27 mouse cellular contexts compared by ENCODE assay signal in genomic region chr14:114128491-114128890, GRCm38 (mm10).
"Had no signal": no experiment of that assay in that cellular context is flagged by ENCODE, and none has a peak within 500 bp of the region (broad histone marks: within the 10 kb centered on the region; RNA-seq: fewer than 3 reads in every experiment).

No protein-coding gene starts in this region.

- H3K27ac ChIP-seq: limb, embryonic 10.5 days; limb, embryonic 12.5 days; limb, embryonic 13.5 days; limb, embryonic 15.5 days; liver, embryonic 12.5 days; liver, embryonic 13.5 days; liver, embryonic 14.5 days; liver, embryonic 15.5 days; lung, embryonic 15.5 days; macrophage; midbrain, embryonic 10.5 days; midbrain, embryonic 12.5 days; midbrain, embryonic 13.5 days; midbrain, embryonic 15.5 days had no signal

- H3K9ac ChIP-seq: limb, embryonic 12.5 days; limb, embryonic 13.5 days; limb, embryonic 15.5 days; liver, embryonic 12.5 days; liver, embryonic 13.5 days; liver, embryonic 14.5 days; liver, embryonic 15.5 days; liver, postnatal 0 days; lung, embryonic 14.5 days; lung, embryonic 15.5 days; midbrain, embryonic 12.5 days; midbrain, embryonic 13.5 days; midbrain, embryonic 15.5 days had no signal

- H3K36me3 ChIP-seq: limb, embryonic 10.5 days; limb, embryonic 12.5 days; limb, embryonic 13.5 days; limb, embryonic 15.5 days; liver, embryonic 12.5 days; liver, embryonic 13.5 days; liver, embryonic 15.5 days; lung, embryonic 15.5 days; midbrain, embryonic 10.5 days; midbrain, embryonic 12.5 days; midbrain, embryonic 13.5 days; midbrain, embryonic 15.5 days had no signal

- H3K9me3 ChIP-seq: limb, embryonic 10.5 days; limb, embryonic 12.5 days; limb, embryonic 13.5 days; limb, embryonic 15.5 days; liver, embryonic 12.5 days; liver, embryonic 13.5 days; liver, embryonic 15.5 days; lung, embryonic 15.5 days; megakaryocyte, embryonic 14.5 days; midbrain, embryonic 10.5 days; midbrain, embryonic 12.5 days; midbrain, embryonic 13.5 days; midbrain, embryonic 15.5 days had no signal

- DNase-seq: left cerebral cortex, postnatal 4 days; liver; liver, embryonic 13.5 days; liver, postnatal 0 days; lung, adult 18-20 months; lung, adult 2 months; lung, embryonic 14.5 days; lung, postnatal 10 days; lung, postnatal 14 days; lung, postnatal 36 days; lung, postnatal 4 days; midbrain, embryonic 14.5 days had no signal

- H3K27me3 ChIP-seq: limb, embryonic 12.5 days; limb, embryonic 13.5 days; limb, embryonic 15.5 days; liver, embryonic 12.5 days; liver, embryonic 13.5 days; liver, embryonic 15.5 days; lung, embryonic 15.5 days; megakaryocyte, embryonic 14.5 days; midbrain, embryonic 12.5 days; midbrain, embryonic 13.5 days; midbrain, embryonic 15.5 days had no signal

- H3K4me3 ChIP-seq: limb, embryonic 10.5 days; limb, embryonic 12.5 days; limb, embryonic 13.5 days; limb, embryonic 15.5 days; liver, embryonic 12.5 days; liver, embryonic 13.5 days; liver, embryonic 15.5 days; lung, embryonic 15.5 days; megakaryocyte, embryonic 14.5 days; midbrain, embryonic 10.5 days; midbrain, embryonic 12.5 days; midbrain, embryonic 13.5 days; midbrain, embryonic 15.5 days; myocyte had no signal

- H3K4me1 ChIP-seq: limb, embryonic 10.5 days; limb, embryonic 12.5 days; limb, embryonic 13.5 days; limb, embryonic 15.5 days; liver, embryonic 12.5 days; liver, embryonic 13.5 days; liver, embryonic 15.5 days; lung, embryonic 15.5 days; megakaryocyte, embryonic 14.5 days; midbrain, embryonic 10.5 days; midbrain, embryonic 12.5 days; midbrain, embryonic 13.5 days; midbrain, embryonic 15.5 days had no signal
